Mouse (Mus musculus) right cerebral cortex, postnatal 25 days (tissue): ENCODE data around the gene Prmt3.

Experiments used
- DNase-seq: peaks from one replicate; pipeline ENCODE4 v3.0.0; 2022

Prmt3 gene

DNA sequence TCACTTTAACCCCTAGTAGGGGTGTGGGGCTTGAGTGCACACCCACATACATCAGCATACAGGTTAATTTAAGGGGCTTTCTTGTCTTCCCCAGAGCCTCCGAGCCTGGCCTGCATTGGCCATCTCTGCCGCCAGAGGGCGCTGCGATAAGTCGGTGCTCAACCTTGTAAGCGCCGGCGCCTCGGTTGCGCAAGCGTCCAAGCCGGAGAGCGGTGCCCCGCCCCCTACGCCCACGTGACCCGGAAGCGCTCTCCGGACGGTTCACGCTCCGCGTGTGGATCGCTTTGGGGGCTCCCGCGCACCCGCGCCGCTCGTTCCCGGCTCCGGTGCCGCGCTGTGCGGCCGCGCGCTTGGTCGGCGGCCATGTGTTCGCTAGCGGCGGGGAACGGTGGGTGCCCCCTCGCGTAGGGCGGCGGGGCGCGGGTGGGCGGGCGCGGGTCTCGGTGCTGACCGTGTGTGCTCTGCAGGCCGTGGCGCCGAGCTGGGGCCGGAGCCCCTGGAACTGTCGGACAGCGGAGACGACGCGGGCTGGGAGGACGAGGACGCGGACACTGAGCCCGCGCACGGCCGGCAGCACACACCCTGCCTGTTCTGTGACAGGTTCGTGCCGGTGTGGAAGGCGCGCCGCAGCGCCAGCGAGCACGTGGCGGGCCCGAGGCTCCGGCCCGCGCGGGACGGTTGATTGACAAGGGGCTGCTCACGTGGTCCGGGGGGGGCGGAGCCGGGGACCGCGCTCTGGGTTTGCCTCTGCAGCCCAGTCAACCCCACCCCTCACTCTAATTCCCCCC is at the start of gene Prmt3:
Gene Prmt3 (plus strand): TSS at position 233 of the 788 bp plus-strand sequence.
- peak; percentile 98 for DNase-seq

DNA sequence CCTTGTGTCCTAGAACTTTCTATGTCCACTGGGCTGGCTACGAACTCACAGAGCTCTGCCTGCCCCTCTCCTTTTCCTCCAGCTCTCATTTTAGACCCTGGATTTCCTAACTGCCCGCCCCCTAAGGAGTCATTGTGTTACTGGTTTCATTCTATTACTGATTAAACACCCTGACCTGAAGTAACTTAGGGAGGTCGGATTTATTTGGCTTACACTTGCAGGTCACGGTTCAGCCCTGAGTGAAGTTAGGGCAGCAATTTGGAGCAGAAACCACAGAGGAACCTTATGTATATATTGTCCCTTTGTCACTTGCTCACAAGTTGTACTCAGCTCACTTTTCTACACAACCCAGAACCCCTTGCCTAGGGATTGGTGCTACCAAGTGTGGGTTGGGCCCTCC is 43.8 kb upstream of the Prmt3 start:
- DNase-seq = no peak

DNA sequence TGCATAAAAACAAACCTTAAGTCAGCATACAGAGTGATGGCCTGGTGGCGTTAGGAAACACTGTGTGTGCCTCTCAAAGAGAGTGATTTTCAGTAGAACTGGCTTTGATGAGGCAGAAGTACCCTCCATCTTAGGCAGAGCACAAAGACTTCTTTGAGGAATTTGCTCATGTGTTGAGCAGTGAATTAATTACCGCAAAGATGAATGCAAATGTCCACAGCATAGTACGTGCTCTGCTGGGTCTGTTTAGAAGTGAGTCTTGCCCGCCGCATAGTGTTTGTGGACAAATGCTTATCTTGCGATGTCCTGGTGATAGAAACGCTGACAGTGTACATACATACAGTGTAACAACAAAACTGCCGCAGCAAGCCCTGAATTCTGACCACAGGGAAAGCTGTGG is 38.7 kb upstream of the Prmt3 start:
- DNase-seq = no peak

DNA sequence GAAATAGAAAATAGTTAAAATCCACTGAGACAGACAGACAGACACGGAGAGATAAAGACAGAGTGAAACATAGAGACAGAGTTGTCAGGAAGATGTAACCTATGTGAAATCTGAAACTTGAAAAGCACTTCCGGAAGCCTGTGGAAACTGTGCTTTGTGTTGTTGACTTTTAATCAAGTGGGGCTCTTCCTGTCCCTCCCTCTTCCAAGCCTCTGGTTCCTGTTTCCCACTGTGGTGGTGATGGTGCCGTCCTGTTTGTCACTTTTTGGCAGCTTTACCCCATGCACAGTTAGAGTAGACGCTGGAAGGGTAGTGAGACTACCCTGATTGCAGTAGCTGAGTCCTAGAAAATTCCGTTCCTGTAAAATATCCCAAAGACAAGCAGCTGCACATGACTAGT is 36.7 kb upstream of the Prmt3 start:
- no peak for DNase-seq

DNA sequence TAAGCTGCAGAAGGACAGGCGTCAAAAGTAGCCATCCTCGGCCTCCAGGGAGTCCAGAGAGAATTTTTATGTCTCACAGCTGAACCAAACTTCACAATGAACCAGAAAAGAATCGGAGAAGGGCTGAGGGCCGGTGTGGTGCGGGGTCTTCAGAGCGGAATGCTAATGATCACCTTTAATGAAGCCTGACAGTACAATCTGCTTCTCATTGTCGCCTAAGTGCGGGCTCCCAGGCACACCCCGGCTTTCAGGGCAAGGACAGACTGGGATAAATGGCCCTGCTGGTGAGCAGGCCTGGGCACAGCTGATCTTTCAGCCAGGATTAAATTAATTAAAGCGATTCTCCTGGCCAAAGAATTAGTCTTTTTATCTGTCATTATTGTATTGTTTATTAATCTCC is 36.2 kb upstream of the Prmt3 start:
- DNase-seq = no peak

DNA sequence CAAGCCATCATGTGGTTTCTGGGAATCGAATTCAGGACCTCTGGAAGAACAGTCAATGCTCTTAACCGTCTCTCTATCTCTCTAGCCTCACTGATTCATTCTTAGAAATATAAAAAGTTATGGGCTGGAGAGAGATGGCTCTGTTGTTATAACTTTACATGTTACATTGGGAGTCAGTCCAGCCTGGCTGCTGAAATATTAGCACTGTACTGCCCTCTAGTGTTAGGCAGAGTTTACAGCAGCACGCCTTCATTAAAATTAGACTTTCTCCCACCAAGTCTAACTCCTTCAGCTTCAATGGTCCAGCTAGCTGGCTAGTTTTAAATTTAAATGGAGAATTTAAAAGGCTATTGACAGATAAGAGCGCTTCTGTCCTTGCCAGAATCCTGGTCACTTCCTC is 27.0 kb upstream of the Prmt3 start:
- DNase-seq = no peak

DNA sequence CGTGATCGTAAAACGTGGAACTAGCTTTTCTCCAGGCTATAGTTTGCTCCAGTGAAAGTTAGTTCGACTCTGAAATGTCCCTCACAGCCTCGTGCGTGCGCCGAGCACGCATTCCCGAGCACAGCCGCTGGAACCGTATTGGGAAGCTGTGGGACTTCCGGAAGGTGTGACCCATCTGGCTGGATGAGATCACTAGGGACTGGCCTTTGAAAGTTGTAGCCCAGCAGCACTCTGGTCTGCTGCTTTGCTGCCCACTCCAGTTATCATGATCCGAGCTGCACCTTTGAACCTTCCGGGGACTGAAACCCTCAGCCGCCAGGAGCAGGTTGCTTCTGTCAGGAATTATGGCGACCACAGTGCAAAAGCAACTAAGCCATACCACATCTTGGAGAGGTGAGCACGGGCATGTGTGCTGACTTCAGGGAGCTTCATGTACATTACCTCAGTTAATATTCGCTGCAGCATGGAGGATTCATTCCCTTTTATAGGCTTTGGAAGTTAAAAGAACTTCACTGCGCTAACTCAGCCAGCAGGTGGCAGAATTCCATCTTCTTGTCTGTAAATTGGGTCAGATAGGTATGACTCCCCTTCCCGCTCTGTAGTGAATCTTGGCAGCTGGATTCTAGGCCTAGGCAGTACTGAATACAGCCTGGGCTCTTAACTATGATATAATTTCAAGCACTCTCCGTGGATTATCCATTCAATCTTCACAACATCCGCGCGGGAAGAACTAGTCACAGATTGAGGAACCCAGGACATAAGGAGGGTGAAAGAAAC is 25.2 kb upstream of the Prmt3 start:
- no peak for DNase-seq

DNA sequence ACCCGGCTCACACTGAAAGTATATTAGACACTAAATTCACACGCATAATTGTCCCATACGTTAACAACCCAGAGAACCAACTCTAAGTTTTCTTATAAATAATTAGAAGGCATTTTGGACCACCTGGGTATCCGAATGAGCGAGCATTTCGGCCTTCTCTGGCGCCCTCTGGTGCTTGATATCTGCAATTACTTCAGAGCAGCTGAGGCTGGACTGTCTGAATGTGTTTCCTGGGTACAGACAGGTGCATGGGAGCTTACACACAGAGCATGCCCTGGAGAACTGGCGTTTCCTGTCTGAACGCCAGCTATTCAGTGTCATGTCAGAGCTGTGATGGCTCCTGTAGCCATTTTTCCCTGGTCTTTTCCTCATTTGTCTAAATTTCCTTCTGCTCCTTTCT is 23.4 kb upstream of the Prmt3 start:
- DNase-seq = peak; percentile 51

DNA sequence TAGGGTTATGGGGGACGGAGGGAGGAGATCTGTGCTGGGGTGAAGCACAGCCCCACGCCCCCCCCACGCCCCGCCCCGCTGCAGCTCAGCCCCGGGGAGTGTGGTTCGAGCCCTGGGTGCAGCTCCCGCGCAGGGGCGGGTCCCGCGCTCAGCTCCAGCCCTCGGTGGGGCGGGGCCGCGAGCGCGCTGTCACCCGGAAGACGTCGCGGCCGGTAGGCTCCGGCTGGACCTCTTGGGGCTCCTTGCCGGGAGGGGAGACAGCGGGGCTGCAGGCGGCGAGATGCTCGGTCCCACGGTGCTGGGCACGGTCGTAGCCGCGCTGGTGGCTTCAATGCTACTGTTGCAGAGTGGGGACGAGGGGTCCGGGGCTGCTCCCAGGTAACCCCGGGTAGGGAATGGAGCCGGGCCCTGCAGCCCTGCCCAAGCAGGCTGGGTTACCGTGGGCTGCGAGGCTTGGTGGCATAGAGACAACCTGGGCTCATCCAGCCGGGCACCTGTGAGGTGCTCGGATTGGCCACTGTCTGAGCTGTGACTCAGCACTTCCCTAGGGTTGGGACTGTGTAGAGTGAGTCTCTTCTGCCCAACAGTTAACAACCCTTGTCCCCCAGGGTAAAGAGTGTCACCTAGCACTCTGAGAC is 19.1 kb upstream of the Prmt3 start, which contains the start of gene Htatip2:
Gene Htatip2 (plus strand): TSS at position 182 of the 638 bp plus-strand sequence.
- peak; percentile 63 for DNase-seq

DNA sequence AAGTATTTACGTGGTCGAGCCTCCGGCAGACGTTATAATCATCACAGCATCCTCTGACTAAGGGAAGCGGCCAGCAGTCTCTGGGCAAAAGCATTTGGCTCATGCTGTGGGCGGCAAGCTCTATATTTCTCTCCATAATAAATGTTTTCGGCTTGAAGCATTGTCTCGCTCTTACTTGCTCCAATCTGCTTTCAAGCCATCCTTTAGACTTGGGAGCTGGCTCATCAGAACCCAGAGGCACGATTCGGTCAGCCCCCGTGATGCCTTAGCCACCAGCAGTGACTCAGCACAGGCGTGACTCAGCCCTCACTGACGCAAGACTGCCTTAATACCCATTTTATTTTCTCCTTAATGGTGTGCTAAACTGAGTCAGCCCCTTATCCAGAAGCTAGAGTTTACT is 15.5 kb upstream of the Prmt3 start:
- peak; percentile 76 for DNase-seq

DNA sequence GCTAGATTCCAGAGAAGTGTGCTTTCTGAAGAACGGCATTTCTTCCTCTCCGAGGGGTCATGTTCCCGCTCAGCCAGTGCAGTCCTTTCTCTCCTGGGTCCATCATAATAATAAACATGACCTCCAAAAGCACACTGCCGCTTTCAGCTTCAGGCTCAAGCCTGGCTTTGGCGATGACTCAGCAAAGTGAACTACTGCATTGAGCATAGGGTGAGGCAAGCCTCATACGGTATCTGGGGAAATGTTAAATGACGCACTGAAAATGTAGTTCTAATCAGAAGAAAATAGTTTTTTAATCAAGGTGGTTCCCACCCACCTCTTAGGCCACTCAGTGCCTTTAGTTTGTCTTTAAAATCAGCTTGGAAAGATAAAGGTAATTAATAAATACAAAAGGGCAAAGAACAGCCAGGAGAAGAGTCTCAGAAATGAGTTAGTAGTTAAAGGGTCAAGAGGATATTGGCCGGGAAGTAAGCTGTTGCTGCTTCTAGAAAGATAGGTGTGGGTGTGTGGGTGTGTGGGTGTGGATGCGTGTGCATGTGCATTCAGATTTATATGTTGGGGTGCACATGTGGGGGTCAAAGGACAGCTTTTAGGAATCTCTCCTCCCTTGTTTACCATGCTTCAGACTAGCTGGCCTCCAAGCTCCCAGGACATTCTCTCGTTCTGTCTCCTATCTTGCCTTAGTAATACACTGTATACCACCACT is 14.0 kb upstream of the Prmt3 start:
- DNase-seq = no peak

DNA sequence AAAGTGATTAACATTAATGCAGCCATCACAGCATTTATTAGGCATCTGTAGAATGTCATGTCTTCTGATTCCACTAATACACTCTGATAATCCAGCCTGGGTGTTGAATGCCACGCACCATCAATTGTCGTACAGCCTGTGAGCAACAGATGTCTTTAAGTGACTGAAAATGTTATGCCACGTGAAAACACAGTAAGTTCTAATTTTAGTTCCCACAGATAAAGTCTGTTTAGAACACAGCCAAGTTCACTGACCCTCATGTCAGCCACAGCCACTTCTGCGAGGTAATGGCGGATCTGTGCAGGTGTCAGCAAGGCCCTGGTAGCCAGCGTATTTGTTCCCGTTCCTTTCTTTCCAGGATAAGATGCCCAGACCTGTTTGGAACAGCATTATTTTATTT is 12.0 kb upstream of the Prmt3 start:
- DNase-seq = no peak

DNA sequence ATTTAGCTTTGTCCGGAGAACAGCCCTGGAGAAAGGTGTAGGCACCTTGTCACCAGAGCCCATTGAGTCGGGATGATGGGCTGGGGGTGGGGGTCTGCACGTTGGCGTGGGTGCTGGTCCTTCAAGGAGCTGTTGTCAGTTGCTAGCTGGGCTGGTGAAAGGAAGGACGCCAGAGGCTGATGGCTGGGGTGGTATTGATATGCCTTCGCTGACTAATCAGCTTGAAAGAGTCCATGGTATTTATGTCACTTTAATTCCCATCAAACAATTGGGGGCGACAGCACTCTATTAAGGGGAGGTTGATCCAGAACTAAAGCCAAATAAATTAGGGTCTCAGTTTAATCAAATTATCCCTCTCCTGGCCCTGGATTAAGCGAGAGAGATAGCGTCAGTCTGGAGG is 9.6 kb upstream of the Prmt3 start:
- DNase-seq = no peak

DNA sequence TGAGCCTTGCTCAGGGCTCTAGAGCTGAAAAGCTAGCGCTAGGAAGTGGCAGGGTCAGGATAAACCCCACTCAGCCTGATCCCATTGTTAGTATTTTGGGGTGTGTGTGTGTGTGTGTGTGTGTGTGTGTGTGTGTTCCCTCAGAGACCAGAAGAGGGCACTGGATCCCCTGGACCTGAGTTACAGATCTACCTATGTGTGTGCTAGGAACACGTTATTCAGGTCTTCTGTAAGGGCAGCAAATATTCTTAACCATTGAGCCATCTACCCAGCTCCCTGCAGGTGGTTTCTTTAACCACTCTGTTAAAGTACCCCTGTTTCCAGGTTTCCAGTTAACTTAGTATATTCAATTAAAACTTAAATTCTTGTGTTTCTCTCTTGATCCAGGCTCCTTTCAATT is 3.8 kb upstream of the Prmt3 start:
- no peak for DNase-seq

DNA sequence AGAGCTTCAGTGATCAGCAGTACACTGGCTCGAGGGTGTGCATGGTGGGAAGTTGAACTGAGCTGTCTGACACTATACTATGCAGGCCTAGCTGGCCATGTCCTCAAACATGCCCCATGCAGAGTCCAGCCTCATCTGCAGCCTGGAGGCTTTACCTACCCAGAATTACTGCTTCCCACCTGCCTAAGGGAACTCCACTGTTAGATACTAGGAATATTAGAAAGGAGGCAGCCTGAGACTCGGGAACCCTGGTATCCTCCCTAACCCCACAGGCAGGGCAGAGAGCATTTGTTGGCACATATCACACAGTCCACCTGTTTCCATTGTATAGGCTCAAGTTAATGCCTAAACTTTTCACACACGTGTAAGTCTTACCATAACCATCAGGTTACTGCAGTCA is 561 bp upstream of the Prmt3 start:
- DNase-seq = no peak

DNA sequence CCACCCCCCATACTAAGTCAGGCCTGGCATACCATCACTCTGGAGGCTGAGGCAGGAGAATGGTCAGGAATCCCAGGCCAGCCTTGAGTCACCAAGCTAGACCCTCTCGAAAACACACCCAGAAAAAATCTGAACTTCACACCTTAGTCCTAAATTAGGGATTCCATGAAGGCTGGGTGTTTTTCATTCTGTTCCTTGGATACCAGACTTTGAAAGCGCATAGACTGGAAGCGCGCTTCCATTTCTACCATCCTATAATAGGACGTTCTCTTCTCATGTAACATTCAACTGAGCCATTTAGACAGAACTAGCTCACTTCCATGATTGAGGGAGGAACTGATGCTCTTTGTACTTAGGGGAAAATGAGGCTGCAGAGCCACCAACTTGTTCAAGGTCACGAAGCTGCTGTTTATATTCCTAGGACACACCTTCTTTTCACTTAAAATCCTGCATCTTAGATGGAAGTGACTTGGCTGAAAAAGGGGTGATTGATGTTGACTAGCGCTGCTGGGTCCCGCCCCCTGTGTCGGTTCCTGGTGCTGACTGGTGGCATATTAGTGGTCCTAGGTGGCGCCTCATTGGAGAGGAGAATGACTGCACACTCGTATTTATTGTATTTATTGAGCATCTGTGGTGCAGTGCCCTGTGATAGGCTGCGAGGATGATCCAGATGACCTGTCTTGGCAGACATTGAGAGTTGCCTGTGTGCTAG is 914 bp downstream of the Prmt3 start:
- no peak for DNase-seq

DNA sequence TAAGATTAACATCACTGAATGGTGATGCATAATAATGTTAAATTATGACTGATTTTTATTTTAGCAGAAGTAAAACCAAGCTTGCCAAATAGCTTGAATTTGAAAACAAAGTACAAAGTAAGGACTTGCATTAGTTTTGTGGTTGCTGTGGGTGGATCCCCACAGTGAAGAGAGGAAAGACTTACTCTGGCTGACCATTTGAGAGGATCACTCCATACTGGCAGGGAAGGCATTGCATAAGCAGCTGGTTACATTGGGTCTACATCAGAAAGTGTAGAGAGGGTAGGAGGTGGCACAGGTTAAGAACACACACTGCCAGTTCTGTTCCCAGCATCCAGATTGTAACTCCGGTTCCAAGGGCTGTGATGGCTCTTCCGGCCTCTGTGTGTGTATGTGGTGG is 4.9 kb downstream of the Prmt3 start:
- DNase-seq = no peak

DNA sequence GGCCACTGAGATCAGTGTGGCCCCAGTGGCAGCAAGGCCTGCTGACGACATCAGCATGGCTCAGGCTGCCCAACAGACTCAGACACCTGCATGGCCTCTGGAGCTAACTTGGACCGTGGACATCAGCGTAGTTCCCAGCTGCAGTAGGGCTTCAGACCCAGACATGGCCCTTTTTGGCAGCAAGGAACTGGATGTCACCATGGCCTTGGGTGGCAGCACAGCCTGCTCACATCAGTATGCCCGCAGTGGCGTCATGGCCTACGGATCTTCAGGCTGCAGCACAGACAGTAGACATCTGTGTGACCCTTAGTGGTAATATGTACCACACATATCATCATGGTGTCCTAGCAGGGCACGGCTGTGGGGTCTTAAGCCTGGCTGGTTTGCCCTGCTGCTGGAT is 7.0 kb downstream of the Prmt3 start:
- DNase-seq = no peak

DNA sequence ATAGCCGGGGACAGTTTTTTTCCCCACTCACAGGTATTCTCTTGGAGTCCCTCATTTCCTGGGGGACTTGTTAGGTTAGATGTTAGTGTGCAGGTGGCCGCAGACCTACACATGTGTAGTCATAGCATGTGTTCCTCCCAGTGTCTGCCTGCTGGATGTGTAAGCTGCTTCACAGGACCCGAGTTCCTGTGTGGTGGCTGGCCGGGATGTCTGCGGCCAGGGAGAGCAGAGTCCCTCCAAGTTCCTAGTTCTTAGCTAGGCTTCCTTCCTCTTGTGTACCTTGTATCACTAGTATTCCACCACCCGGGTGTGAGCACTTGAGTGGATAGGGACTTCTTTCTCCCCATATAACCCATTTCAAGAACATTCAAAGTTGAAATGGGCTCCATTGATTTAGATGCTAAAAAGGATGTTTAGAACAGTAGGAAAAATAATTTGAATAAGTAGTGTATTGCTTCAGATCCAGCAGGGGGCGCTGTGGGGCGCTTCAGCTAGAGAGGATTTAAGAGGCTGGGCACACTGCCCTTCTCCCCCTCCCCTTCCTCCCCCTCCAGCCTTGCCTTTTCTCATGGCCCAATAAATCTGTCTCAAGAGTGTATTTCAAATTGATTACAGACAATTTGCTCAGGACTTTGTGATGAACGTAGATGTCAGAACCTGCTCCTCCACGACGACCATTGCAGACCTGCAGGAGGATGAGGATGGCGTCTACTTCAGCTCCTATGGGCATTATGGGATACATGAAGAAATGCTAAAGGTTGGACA is 8.7 kb downstream of the Prmt3 start:
- no peak for DNase-seq

DNA sequence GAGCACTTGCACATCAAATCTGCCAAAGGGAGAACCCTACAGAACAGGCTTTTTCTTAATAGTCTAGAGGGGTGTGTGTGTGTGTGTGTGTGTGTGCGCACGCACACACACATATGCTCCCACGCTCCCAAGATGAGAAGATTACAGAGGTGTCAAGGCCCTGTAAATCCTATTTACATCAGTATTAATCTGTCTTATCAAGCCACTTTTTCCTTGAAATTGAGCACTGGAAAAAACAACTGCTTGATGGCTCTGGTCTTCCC is 9.2 kb downstream of the Prmt3 start:
- no peak for DNase-seq

DNA sequence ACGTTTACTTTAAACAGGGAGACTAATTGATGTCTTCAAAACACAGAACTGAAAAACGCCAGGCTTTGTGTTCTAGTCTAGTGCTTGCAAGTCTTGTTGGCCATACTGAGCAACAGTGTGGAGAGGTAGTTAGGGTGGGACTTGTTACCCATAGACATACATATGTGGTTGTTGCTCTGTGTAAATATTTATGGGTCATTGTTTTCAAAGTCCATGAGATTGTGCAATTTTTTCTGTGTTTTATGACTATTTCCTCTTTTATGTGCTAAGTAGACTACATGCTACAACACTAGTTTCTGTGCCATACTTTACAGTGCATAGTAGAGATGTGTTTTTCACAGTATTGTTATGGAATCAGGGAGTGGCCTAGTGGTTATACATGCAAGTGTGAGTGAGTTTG is 16.2 kb downstream of the Prmt3 start:
- DNase-seq = no peak

DNA sequence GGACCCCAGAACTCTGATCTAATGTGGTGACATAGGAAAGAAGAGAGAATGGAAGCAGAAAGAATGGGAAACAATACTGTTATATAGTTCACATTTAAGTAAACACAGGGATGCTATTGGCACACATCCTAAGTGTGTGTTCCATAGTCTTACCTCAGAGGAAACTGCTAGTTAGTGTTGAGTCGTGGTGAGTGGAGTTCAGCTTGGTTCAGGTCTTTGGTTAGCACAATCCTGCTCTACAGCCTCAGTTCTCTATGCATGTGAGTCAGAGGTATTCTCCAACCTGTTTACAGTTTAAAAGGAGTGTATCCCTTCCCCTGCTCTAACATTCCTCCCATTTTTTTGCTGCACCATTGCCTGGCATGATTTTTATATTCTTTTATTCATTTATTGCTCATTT is 19.0 kb downstream of the Prmt3 start:
- no peak for DNase-seq
